Mouse (Mus musculus): ENCODE results near the gene Gm10912.
"Not testable (repeated sequence)": the region's sequence is repeated elsewhere in the genome, so short reads cannot be mapped to it uniquely, and the experiment has no call there.

DNA sequence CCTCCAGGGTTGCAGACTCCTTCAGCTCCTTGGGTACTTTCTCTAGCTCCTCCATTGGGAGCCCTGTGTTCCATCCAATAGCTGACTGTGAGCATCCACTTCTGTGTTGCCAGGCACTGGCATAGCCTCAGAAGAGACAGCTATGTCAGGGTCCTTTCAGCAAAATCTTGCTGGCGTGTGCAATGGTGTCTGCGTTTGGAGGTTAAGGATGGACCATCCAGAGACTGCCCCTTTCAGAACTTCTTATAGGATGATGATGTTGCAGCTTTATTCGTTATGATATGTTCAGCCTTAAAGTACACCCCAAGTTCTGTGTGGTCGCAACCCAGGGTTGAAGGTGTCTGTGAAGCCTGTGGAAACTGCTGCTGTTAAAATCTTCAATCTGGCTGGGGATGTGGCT, 31.8 kb downstream of the Gm10912 start:
- TF ChIP-seq POU5F1 (IDR thresholded peaks at IDR 0.05; ENCODE audit: borderline replicate concordance, low read length); CTCF (conservative IDR thresholded peaks at IDR 0.05; ENCODE audit: low read length): not testable (repeated sequence)

All from E14TG2a.4 (cell line).